Mouse (Mus musculus) gastrocnemius, adult 2 months (tissue): Measurements from ENCODE around the gene Dennd2a. TPM values are rescaled to one million over a fixed set of nuclear protein-coding genes. Genes with fewer than 3 reads are reported as not detected.

ENCODE experiments used
- DNase-seq: peaks from one replicate; pipeline ENCODE4 v3.0.0; 2022
- H3K27ac ChIP-seq: fragments of 200-600 bp; 2 replicates; pipeline ENCODE4 v1.8.1; 2022; ENCODE audit warnings: mild to moderate bottlenecking
- H3K4me3 ChIP-seq: fragments of 200-600 bp; 2 replicates; pipeline ENCODE4 v1.8.1; 2022; ENCODE audit warnings: mild to moderate bottlenecking, moderate library complexity
- CTCF ChIP-seq: fragments of 200-600 bp; IDR thresholded peaks from 2 replicates; pipeline ENCODE4 v1.8.1; 2022; ENCODE audit warnings: antibody characterized with exemption, mild to moderate bottlenecking, moderate library complexity
- intact Hi-C: fragments of 180-260 bp; cut with DNase I; formaldehyde crosslinking; loops from one replicate; pipeline ENCODE4 v1.15.1; 2025
- total RNA-seq, 2 experiments: library from RNA; stranded (reverse); gene quantifications; 2 replicates each; pipeline ENCODE4 v1.2.3; 2021

Dennd2a gene
- total RNA-seq, 2 experiments from 2014 or later = 3.3 to 4.4 TPM

DNA sequence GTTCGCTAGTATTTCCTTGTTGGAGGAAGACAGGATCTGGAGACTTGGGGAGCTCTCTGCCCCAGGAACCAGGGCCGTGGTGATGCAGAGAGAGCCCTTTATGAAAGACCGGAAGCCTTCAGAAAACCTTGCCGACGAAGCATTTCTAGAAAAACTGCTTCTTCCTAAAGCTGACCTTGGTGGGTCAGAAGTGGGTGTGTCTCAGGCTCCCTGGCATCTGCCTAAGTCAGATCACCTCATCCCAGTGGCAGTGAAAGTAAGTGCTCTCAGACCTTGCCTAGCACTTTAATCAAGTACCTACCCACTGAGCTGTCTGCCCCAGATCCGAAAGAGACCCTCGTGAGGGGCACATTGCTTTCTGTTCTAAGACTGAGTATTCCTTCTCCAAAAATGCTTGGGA lies 17.3 kb upstream of the Dennd2a start:
- TF ChIP-seq CTCF = no peak
- H3K4me3 ChIP-seq = peak overlapping the region; percentile 92
- DNase-seq = no peak
- H3K27ac ChIP-seq = peak overlapping the region; percentile 88; the same call in 1 of the 2 replicates
- intact Hi-C loops = no loop called here

DNA sequence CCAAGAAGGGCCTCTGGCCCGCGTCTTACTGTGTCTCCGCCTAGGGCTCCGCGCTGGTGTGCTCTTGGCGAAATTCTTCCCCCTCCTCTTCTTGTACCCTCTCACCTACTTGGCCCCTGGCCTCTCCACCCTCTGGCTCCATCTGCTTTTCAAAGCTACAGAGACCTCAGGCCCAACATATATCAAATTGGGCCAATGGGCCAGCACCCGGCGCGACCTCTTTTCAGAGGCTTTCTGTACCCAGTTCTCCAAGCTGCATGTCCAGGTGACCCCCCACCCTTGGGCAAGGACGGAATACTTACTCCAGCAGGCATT lies 16.8 kb upstream of the Dennd2a start:
- TF ChIP-seq CTCF = no peak
- peak overlapping the region; percentile 88 for H3K27ac ChIP-seq
- intact Hi-C loops = no loop called here

DNA sequence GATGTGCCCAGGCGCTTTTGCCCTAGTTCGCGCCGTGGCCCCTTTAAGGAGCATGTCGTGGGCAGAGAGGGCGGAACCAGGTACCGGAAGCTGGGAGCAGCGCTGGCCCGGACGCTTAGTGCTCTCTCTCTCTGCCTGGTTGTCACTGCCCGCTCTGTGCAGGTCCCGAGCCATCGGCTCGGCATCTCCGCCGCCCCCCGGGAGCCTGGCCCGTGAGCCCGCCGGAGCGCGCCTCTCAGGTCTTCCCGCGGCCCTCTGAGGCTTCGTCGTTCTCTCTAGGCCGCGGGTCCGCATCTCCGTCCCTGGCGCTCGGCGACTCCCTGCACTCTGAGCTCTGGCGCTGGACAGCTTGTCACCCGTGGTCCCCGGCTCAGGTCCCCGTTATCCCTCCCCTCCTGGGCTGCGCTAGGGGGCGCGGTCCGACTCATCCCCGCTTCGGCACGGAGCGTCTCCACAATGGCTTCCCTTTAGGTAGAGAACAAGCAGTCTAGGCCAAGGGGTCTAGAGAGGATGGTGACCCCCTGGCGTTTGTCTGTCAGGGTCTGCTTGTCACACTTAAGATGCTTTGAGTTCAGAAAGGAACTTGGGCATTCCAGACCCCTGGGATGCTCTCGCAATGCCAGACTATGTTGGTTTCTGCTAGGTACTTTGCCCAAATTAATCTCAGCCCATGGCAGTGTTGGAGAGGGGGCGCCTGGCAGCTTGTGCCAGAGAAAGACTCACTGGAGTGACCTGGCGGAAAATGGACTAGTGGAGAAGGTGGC lies 16.3 kb upstream of the Dennd2a start, which contains the start of gene Adck2:
Adck2 (plus strand) TSS at position 83 of the 764 bp plus-strand sequence.
- Histone ChIP-seq H3K27ac (peak within 1 kb of the TSS; percentile 88), H3K4me3 (peak within 1 kb of the TSS; percentile 92)
- peak; percentile 14; the same call in 1 of the 2 replicates for TF ChIP-seq CTCF
- DNase-seq = peak; percentile 88
- intact Hi-C loops = no loop called here

More for the DNA sequence above, 16.8 kb upstream of the Dennd2a start:
- peak overlapping the region; percentile 92 for H3K4me3 ChIP-seq
- no peak for DNase-seq

DNA sequence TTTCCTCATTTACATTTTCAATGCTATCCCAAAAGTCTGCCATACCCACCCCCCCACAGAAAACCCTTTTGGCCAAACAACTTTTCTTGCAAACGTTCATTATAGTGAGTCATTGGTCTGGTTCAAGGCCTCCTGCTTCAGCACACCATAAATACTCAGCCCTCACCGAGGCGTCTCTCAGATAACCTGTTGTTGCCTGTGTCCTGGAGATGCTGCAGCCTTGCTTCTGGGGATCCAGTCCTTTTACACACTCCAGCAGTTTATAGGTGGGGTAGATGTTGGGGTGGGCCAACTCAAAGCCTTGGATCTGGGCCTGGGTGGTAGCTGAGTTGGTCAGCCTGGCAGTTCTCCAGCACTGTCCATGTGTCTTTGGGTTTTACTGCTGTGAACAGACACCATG lies 12.8 kb upstream of the Dennd2a start:
- TF ChIP-seq CTCF = no peak
- Histone ChIP-seq H3K4me3 (no peak overlapping the region), H3K27ac (no peak overlapping the region)
- no peak for DNase-seq
- intact Hi-C loops = no loop called here

DNA sequence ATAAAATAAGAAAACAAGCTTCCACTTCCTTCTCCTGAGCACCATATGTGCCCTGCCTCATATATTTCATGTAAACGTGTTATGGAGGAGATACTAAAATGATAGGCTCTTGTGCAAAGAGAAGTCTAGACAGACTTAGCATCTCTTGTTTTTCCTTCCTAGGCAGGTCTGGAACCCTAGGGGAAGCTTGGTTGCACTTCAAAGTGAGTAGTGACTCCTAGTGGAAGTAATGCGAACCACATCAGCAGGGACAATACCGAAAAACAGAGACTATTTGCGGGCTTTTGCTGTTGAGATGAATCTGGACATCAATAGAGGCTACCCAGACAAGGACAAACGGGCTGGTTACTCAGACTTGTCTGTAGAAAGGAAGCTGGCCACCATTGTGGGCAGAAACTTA lies 9.9 kb upstream of the Dennd2a start:
- intact Hi-C loops = loop anchor here (5.0 kb wide), 1 partner anchor 215 kb away; no protein-coding TSS in a partner anchor
- H3K27ac ChIP-seq = no peak overlapping the region
- TF ChIP-seq CTCF = peak; percentile 68
- DNase-seq = no peak
- no peak overlapping the region for H3K4me3 ChIP-seq

DNA sequence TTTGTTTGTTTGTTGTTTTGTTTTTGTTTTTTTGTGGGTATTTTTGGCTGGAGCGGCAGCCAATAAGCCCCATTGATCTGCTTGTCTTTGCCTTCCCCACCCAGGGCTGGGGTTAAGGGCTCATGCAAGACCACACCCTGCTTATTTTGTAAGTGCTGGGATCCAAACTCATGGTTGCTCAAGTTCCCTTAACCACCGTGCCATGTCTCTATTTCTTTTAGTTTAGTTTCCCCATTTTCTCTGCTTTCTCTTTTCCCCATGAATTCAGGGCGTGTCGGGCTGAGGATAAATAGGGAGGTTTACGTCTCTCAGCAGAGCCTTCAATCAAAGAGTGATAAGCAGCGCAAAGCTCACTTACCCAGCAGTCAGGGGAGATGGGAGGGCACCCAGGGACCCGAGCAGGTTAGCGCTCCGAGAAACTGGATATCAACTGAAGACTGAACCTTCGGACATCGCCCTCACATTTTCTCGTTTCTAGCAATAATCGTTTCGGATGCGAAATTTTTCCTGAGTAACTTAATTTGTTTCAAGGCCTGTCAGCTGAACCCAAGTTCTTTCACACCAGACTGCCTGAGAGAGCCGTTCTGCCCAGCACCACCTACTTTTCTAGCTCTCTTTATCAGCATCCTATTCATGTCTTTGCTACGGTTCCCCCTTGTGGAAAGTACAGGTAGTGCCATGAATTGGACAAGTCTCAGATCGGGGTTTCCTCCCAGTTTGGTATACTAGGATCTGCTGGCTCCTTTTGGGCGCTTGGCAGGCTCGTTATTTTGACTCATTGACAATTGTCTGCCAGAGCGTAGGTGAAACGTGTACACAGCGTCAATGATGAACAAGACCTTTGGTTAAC lies 4.7 kb upstream of the Dennd2a start:
- TF ChIP-seq CTCF = peak; percentile 89
- Histone ChIP-seq H3K27ac (no peak overlapping the region), H3K4me3 (peak overlapping the region; percentile 27; the same call in 1 of the 2 replicates)
- peak; percentile 75 for DNase-seq
- intact Hi-C loops = loop anchor here (1.0 kb wide), 1 partner anchor 99 kb away; no protein-coding TSS in a partner anchor

DNA sequence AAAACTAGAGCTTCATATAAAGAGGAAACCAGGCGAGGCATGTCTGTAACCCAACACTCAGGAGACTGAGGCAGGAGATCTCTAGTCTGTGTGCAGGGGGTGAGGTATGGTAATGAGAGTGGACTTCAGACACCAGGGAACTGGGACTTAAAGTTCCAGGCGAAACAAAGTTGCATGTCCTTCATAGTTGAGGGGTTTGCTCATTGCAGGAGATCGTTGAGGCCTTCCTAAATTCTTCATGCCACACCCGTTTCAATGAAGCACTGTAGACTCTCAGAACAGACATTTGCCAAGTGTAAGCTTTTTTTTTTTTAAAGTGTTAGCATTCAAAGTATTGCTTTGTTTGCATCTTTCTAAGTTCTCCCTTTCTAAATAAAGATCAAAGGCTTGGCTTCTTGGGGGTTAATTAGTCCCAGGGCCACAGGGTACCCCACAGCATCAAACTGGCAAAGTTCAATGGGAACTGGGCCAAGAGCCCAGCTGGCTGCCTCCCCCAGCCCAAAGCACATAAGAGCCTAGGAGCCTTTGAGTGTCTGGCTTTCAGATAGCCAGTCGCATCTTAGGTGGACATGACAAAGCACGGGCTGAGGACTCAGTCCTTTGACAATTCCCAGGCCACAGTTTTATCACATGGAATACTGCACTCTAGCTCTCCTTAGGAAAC lies 1.7 kb upstream of the Dennd2a start:
- Histone ChIP-seq H3K27ac (peak overlapping the region; percentile 49), H3K4me3 (no peak overlapping the region)
- no peak for TF ChIP-seq CTCF
- DNase-seq = no peak
- intact Hi-C loops = no loop called here

DNA sequence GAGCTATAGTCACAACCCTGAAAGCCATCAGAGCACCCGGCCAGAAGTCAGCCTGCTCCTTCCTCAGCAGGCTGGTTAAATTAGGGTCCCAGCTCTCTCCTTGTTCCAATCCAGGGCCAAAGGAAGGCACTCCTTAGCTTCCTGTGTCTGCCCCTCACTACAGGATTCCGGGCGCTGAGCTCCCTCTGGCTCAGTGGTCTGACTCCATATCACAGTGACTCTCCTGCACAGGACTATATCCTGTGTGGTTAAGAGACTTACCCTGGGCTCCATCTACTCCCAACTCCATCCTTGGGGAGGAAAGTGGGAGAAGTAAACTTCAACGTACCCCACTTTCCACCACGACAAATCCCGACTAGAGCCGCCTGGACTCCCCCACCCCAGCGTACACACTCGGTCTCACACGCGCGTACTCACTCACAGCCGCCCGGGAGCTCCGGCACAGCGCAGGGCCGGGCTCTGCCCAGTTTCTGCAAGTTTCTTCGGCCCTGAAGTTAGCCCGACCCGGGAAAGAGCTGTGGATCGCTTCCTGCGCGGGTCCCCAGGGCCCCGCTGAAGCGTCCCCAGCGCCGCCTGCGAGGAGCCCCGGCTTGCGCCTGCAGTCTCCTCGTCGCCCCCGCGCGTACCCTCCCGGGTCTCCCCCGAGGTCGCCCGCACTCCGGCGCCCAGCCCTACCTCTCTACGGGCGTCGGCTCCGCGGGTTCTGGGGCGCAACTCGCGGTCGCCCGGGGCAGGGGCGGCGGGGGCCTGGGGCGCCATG lies 587 bp downstream of the Dennd2a start:
- peak overlapping the region; percentile 88 for H3K4me3 ChIP-seq
- H3K27ac ChIP-seq = peak overlapping the region; percentile 86
- intact Hi-C loops = no loop called here
- peak; percentile 54 for DNase-seq
- no peak for TF ChIP-seq CTCF

DNA sequence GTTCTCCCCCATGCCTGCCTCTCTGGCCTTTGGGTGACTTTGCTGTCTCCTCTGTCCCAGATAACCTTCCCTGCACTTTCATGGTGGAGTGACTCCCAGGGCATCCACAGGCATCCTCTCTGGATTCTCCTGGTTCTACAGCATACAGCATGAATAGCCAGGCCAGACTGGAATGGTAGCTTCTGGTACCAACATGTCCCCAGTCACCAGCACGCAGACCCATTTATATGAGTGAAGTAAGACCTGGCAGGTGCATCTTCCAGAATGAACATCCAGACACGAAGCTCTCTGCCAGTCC lies 2.1 kb downstream of the Dennd2a start:
- TF ChIP-seq CTCF = no peak
- peak overlapping the region; percentile 88 for H3K4me3 ChIP-seq
- H3K27ac ChIP-seq = peak overlapping the region; percentile 76
- DNase-seq = no peak
- intact Hi-C loops = no loop called here

DNA sequence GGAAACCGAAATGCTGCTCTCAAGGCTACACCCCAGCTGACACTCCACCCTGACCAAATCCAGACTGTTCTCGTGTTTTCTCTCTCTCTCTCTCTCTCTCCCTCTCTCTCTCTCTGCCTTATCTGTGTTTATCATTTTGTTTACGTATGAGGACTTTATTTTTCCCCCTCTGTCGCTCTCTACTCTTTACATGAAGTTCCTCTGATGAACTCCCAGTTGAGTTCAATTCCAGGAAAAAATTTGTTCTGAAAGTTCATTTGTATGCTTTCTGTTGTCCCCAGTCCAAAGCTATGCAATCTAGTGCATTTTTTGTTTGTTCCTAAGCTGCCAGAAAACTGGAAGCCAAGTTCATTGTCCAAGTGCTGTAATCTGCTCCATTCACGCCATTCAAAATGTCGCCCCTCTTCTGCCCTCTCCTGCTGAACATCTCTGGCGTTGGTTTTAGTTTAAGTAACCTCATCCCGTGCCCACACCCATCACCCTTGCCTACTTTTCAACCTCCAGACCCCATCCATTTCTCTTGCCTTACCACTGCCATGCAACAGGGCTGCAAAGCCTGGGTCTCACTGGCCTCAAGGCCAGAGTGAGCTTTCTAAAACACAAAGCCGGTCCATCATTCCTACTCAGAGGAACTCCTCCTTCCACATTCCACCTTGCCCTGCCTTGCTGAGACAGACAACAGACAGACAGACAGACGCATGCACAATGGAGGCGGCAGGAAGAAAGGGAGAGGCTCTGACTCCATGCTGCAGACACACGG lies 2.6 kb downstream of the Dennd2a start:
- Histone ChIP-seq H3K27ac (peak overlapping the region; percentile 76), H3K4me3 (peak overlapping the region; percentile 88)
- no peak for DNase-seq
- TF ChIP-seq CTCF = no peak
- intact Hi-C loops = no loop called here

DNA sequence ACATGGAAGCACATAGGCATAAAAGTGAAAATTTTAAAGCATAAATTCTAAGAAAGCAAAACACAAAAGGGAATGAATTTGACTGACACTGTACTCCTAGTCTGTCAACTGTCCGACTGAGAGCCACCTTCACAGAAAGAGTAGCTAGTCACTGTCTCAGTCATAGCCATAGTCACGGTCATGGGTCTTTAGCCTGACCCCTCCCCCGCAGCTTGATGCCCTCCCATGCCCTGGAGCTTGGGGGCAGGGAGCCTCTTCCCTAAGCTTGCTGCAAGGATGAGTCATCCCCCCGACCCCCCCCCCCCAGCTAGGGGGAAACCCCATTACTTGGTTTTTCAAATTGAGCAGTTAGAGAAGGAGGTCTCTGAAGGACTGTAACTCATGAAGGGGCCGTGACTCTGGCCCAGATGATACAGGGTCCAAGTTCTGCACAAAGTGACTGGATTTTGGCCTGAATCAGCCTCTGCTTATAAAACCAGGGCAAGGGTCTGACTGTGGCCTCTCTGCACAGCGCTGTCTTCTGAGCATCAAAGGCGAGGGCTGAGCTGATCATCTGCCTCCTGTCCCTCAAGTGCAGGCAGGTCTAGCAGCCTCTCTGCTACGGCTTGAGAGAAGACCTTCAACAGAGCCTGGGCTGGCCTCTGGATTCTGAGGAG lies 5.6 kb downstream of the Dennd2a start:
- intact Hi-C loops = no loop called here
- Histone ChIP-seq H3K27ac (peak overlapping the region; percentile 38), H3K4me3 (no peak overlapping the region)
- DNase-seq = no peak
- no peak for TF ChIP-seq CTCF
